Mouse (Mus musculus) right cerebral cortex, postnatal 25 days (tissue): ENCODE results near the gene Arpp19.
A peak's percentile ranks its signal among the peaks of the same experiment; 100 is the strongest.

ENCODE experiments used
- DNase-seq: peaks from one replicate; pipeline ENCODE4 v3.0.0; 2022

Arpp19 gene

DNA sequence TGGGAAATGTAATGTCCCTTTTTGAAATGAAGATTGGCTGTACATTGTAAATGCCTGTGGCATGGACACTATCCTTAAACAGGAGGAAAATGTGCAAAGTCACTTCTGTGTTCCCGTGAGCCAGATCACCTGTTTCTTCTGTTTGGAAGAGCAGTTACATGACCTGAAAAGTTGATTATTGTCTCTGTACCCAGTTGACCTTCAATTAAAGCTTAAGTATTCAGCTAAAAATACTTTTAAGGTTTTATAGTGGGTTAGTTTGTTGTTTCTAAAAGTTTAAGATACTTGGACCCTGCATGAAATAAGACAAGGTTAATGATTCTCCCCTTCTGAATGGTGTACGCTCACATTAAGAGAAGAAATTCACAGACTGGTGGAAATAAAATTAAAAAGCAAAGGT is 3.2 kb downstream of the Arpp19 start:
- no peak for DNase-seq

DNA sequence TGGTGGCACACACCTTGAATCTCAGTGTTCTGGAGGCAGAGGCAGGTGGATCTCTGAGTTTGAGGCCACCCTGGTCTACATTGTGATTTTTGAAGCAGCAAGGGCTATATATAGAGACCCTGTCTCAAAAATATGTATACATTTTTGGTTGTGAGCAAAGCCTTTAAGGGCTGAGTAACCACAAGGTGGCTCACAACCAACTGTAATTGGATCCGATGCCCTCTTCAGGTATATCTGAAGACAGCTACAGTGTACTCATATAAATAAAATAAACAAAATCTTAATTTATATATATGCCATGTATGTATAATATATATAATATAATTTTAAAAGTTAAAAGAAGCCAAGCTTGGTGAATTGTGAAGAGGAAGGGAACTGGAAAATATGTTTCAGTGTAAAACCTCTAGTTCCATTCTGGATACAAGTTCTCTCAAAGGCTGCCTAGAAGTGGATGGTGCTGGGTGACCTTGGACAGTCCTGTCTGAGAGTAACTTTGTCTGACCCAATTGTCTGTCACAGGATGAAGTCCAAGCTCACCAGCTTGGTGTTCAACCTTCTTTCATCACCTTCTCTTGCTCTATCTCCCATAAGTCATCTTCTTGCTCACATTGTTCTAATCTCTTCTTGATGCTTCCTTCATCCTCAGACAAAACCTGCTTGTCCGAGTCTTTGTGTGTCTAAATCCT is 4.6 kb downstream of the Arpp19 start:
- no peak for DNase-seq

DNA sequence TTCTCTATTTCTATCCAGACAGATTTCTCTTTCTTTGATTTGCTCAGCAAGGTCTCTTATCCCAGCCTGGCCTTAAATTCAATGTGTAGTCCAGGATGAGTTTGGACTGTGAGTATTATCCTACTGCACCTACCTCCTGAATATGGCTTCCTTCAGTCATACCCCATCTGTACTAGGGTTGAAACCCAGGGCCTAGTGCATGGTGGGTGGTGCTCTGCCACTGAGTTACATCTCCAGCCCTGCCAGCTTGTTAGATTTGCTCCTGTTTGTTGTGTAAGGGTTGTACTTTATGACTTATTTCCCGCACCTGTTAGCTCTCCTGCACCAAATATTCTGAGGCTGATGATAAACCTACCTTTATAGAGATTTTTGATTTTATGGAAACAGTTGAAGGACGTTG is 5.8 kb downstream of the Arpp19 start:
- no peak for DNase-seq

DNA sequence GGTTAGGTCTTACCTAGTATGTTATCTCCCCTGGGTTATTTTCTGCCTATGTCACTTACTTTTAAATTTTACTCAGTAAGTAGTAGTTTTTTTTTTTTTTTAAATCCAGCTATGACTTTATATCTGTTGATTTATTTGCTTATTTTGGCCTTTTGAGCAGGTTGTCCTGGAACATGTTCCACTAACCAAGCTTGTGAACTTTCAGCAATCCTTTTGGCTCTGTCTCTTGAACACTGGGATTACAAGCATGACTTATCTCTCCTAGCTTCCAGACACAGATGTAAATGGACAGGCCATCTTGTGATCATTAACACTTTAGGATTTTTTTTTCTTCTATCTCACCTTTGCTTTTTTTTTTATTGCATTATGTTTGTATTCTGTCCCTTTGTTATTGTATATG is 9.7 kb downstream of the Arpp19 start:
- no peak for DNase-seq

DNA sequence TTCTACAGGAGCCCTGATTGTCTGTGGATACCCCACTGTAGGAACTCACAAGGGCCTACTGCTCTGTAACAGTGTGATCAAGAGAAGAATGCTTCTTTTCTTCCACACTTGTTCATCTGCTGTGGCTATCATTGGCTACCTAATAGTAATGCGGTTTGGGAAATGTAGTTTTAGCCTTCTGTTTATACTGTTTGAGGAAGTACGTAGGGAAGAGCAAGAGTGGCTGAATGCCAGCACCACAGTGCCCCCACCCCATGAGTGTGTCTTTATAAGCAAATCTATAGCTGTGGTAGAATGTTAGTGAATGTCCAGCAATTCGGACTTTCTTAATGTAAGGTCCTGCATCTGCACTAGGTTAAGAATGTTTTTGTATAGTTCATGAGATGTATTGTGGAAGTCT is 11.7 kb downstream of the Arpp19 start:
- DNase-seq: no peak

DNA sequence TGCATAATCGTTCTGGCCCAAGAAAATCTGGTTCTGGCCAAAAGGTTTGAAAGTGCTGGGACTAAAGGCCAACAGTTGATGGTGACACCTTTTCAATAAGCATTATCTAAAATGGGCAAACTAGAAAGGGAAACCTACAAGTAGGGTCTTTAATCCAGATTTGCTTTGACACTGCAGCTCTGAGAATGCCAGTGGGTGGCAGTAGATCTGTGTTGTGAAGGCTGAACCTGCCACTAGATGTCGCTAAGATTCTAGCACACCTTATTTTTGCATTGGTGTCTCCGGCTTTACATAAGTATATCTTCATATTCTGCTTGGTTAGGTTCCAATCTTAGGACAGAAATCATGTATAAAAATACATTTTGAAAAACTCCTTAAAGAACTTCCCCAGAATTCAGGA is 12.6 kb downstream of the Arpp19 start:
- peak; percentile 68 for DNase-seq

DNA sequence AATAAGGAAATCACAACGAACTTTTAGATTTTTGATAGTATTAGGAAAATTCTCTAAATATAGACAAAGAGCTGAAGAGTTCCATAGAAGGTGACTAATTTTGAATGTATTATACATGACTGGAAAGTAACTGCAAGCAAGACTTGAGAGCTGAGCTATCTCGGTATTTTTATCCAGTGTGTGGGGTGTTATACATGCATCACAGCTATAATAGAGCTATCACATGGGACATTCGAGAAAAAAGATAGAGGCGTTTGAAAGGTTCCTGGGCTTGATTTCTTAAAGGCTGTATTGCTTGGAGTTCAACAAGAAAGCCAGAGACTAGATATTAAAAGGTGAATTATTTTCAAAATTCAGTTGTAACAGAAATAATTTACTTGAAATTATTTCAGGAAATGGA is 14.4 kb downstream of the Arpp19 start:
- DNase-seq: no peak

DNA sequence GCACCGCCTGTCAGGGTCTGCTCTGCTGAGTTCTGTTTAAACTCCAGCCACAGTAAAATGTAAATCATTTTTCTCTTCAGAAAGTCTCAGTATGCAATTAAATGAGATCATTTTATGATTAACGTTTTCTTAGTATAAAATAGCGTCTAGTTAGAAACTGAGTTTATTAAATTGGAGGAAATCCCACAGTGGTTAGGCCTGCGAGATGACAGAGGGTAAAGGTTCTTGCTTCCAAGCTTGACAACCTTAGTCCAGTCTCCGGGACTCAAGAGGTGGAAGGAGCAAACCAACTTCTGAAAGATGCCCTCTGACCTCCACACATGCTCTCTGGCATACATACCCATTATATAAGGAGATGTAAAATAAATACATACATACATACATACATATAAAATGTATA is 17.6 kb downstream of the Arpp19 start:
- no peak for DNase-seq

DNA sequence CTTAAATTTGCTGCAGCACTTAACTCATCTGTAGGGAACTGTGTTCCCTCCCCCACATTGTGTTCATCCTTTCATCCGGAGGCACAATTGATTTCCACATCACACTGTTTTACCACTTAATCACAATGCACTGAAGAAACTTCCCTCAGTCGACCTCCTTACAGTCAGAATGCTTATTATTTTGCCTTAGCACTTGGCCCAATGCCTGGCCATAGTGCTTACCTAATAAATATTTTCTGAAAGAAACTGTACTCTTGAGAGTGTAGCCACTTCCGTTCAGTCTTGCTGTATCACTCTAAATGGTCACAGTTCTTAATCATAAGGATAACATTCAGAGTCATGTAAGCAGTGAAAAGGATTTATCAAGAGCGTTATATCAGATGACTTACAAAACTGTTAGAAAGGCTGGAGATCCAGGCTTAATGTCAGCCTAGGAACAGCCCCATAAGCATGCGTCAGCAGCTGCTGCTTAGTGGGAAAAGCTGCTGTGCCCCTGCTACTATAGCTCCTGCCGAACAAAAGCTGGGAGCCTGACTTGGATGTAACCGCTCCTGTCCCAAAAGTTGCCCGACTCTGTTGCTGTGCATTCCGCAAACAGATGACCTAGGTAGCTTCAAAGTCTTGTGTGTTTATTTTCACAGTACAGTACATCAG is 27.4 kb downstream of the Arpp19 start:
- DNase-seq: no peak

DNA sequence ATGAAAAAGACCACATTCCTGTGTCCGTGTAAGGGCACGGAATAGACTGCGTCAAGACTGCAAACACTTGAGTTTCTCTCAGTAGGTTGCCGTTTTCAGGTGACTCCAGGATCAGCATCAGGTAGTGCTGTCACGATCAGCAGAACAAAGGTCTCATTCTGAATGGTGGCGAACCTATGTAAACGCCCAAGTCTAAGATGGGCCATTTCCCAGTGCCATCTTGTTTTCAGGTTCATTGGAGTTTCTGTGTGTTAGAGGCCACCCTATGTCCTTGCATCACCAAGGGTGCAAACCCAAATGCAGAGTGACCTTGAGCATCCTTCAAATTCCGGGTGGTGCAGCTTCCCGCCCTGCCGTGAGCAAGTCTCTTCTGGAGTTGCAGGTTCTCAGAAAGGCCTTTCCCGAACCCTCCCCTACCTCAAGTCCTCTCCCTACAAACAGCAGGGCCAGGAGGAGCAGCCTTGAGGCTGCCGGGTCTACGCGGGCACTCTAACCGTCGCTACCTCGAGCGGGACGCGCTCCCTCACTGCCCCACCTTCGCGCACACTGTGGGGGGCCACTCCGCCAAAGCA is 33.1 kb downstream of the Arpp19 start, which contains the start of gene Myo5a:
Myo5a (plus strand) TSS at position 559 of the 572 bp plus-strand sequence.
- DNase-seq: no peak

DNA sequence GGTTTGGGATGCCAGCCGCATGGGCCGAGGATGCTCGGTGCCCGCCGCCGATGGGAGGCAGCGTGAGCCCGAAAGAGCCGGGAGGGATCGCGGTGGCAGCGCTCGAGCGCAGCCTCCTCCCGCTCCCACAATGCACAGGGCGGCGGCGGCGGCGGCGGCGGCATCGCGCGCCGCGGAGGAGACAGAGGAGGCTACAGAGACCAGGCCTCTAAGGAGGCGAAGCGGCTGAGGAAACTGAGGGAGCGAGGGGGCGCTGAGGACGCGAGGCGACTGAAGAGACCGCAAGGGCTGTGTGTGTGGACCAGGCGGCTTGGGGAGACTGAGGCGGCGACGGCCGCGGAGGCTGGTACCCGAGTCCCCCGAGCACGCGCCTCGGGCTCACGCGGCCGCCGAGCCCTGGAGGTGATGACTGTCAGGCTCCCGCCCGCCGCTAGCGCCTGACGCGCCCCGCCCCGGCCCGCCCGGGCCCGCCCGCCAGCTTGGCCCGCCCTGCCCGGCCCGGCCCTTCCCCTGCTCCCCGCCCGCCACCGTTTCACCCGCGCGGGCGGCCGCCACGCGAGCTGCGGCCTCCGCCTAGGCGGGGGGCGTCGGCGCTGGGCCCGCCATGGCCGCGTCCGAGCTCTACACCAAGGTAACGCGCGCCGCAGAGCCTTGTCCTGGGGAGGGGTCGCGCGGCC is 33.8 kb downstream of the Arpp19 start:
- peak; percentile 85 for DNase-seq

DNA sequence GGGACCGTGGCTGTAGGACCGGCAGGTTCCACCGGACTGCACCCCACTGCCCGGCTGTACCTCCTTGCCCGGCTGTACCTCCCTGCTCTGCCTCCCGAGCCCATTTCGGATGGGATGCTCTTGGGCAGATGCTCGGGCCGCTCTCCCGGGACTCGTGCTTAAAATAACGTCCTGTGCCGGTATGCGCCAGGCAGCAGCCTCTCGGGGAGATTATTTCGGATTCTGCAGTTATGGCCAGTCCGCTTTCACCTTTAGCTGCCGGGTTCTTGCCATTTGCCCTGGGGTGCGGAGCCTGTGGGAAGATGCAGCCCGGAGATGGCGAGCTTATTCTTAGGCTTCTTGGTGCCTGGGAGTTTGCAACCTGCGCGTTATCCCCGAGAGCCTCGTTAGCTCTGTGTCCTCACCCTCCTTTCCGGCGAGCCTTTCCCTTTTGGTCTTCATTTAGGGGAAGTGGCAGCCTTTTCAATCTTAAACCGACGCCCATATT is 34.3 kb downstream of the Arpp19 start:
- no peak for DNase-seq

DNA sequence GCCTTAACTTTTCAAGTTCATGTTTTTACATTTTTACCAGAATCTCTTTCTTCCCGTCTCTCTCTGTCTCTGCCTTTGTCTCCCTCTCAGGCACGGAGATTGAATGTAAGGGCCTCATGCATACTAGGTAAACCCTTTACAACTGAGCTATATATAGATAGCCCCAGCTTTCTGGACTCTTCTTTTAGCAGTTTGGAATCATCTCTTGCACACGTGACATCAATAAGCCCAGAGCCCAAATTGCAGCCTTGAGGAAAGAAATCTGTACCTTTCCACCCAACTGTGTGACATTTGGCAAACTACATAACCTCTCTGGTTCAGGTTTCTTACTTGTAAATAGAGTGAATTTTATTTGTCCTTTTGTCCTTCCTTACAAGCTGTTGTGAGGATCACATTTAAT is 34.9 kb downstream of the Arpp19 start:
- DNase-seq: no peak

DNA sequence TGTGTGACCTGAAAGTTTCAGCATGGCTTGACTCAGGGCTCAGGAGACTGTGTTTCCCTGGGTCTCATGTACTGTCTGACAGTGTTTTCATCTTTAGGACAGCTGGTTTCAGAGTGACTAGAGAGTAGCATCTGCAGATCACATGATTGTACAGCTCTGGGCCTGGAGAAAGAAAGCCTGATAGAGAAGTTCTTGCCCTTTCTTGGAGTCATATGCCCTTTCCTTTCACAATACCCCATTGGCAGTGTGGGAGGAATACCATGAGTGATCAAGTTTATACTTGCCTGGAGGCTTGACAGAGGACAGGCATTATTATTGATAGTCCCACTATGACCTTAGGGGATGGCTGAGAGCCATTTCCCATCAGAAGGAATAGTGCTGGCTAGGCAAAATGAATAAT is 39.8 kb downstream of the Arpp19 start:
- no peak for DNase-seq

DNA sequence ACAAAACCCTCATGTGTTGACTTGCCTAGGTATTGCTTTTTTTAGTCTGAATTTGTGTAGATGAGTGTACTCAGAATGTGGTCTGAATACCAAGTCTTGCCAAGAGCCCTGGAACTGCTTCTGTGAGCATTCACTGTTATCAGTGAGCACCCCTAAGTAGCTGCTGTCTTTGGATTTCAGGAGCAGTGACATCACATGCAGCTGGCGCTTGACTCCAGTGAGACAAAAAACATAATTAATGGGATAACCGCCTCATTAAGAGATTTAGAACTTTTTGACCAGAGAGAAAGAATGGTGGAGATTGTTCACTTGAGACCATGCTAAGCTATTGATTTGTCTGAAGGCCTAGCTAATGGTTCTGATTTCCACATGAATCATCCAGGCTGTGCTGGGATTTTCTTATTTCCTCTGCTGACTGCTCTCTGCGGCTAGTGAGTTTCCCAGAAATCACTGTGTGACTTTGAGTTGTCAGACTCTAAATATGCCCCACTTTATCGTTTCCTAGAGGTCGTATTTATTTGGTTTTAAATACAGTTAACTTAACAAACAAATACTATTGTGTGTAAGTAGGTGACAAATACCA is 47.9 kb downstream of the Arpp19 start:
- no peak for DNase-seq

DNA sequence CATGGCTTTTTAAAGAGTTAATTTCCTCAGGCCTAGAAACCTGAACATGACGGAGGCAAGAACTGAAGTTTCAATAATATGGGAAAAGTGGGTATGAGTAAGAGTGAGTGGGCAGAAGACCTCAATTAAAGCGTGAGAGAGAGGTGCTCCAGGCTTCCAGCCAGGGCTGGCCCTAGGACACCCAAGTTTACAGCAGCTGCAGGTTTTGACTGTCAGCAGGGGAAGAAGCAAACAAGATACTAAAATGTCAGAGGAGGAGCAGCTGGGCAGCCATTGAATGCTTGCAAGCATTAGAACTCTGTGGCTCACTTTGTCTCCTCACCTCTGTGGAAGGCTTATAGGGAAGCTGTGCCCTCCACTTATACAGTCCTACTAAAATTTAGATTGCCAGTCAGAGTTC is 50.4 kb downstream of the Arpp19 start:
- DNase-seq: no peak

DNA sequence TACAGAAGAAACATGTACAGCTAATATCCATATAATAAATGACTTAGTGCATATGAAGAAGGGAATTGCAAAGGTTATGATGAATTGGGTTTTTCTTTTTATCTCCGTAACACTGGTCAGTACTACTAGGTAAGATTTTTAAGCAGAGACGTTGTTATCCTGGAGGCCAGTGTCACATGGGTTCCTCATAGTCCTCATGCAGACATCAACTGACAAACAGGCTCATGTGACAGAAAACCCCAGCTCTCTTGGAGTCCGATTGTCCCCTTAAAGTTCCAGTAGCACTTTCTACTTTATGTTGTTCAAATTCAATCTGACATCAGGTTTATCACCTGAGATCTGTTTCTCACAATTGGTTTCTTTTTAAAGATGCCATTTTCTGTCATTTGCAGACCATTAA is 51.9 kb downstream of the Arpp19 start:
- DNase-seq: no peak

DNA sequence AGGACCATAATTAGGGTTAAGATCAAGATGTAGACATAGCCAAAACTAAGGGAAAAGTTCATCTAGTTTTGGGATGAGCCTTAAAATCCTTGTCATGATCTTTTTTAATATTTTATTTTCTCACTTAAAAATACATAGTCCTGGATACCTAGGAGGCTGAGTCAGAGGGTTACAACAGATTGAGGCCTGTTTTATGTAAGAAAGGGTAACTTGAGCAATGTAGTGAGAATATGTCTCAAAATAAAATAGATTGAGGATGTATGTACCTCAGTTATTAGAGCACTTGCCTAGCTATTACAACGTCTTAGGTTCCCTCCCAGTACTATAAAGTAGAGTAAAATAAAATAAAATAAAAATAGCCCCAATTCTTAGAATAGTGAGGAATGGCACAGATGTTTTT is 54.7 kb downstream of the Arpp19 start:
- no peak for DNase-seq

DNA sequence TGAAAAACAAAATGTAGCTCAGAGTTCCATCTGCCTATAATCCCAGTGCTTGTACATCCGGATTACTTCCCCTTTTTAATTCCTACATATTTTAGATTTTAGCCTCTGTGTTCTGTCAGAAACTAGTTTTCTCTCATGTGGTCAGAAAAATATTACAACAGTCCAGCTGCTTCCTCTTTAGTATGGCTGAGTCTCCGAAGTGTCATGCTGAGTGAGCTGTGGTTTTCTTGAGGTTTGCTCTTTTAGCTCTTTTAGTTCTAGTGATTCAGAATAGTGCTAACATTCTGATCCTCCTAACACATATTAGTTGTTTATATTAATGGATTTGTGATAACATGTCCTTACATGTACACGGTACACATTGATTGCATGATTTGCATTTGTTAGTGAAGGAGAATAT is 57.3 kb downstream of the Arpp19 start:
- no peak for DNase-seq

DNA sequence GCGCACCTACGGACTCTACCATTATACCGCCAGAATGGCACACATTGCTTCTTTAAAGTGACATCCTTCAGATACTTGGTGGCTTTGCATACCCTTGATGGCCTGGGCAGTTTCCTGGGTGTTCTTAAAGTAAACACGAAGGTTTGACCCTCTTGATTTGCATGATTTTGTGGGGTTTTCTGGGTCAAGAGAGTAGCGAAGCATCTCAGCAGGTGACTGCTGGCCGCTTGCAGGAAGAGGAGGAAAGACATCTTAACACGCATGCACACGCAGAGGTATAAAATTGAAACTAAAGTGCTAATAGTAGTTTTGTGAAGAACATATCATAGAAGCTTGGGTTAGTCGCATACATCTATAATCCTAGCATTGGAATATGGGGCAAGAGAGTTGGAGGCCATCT is 61.5 kb downstream of the Arpp19 start:
- no peak for DNase-seq

DNA sequence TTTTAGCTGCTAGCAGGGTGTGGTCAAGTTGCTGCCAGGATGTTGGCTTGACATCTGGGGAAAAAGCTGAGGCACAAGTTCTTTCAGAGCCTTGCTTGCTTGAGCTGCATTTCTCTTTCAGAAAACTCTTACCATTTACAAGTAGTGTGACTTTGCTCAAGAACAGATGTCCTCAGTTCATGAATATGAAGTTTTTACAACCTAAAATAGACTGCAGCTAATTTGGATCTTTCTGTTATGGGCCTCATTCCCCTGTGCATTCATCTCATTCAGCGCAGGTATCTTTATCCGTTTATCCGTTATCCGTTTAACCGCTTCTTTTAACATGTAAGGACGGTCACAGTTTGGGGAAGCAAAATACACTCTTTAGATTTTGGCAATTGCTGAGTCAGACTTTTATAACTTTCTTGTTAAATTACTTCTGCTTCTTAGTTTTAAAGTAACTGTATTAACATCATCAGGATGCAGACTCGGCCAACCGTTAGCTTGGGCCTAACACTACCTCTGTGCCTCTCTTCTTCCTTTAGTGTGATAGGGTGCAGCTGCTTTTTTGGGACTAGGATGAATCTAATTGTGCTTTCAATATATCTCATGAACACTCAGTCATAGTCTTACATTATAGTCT is 62.9 kb downstream of the Arpp19 start:
- no peak for DNase-seq

DNA sequence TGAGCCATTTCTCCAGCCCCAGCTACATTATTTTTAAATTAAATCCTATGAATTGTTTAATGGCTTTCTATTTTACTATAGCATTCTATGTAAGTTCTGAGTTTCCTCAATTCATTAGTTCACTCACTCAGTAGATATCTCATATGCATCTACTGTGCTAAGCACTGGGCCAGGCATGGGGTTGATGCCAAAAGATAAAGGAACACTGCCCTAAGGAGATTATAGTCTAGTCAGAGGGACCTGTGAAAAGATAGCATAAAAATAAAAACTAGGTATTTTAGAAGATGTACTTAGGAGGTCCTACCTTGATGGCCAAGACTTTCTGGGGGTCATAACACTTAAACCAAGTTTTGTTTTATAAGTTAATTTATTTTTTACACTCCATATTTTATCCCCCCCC is 64.7 kb downstream of the Arpp19 start:
- DNase-seq: no peak
